Mouse (Mus musculus): Measurements from ENCODE around the gene Slc6a4.

DNA sequence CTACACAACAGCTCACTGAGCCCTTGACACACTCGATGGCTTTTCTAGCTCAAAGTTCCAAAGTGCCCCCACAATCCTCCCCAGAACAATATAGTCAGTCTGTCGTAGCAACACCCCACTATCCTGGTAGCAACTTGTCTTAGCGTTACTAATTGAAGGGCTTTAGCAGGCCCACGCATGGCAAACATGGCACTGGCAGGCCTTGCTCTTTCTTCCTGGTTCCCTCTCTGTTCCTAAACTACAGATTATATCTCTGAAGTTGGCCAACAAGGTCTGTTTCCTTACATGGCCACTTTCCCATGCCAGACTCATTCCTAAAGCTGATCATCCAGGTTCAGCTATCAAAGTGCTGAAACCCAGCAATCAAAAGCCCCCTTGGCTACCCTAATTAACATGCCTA is 43.5 kb downstream of the Slc6a4 start:
- TF ChIP-seq CTCF (IDR thresholded peaks at IDR 0.05; ENCODE audit: extremely low read depth, insufficient read depth, low read length) = no peak
- TF ChIP-seq POLR2A (IDR thresholded peaks at IDR 0.05; ENCODE audit: extremely low read depth, insufficient read depth, low read length) = no peak

Data from cortical plate, adult 2 months (tissue).